Mouse (Mus musculus): ENCODE measurements around the gene Homez.
A peak's percentile ranks its signal among the peaks of the same experiment; 100 is the strongest.

GRCm38 (mm10) chr14:54876539-54877047 is 5.8 kb upstream of the Homez start:
- TF ChIP-seq CTCF (IDR thresholded peaks at IDR 0.05; ENCODE audit: borderline replicate concordance, insufficient read depth, low read length) (no peak), POLR2A (IDR thresholded peaks at IDR 0.05; ENCODE audit: low read depth, low read length) (peak; percentile 74)
